Mouse (Mus musculus) CD8-positive naive resting alpha-beta T cell, adult 57 days (primary cell): Measurements from ENCODE around the gene Gpbp1. TPM values are rescaled to one million over a fixed set of nuclear protein-coding genes. Genes with fewer than 3 reads are reported as not detected.

Experiments used
- total RNA-seq: library from RNA; stranded (reverse); gene quantifications from one replicate; pipeline ENCODE4 v1.2.4, GENCODE M21; 2023

The Gpbp1 gene
- 120 TPM for total RNA-seq

DNA sequence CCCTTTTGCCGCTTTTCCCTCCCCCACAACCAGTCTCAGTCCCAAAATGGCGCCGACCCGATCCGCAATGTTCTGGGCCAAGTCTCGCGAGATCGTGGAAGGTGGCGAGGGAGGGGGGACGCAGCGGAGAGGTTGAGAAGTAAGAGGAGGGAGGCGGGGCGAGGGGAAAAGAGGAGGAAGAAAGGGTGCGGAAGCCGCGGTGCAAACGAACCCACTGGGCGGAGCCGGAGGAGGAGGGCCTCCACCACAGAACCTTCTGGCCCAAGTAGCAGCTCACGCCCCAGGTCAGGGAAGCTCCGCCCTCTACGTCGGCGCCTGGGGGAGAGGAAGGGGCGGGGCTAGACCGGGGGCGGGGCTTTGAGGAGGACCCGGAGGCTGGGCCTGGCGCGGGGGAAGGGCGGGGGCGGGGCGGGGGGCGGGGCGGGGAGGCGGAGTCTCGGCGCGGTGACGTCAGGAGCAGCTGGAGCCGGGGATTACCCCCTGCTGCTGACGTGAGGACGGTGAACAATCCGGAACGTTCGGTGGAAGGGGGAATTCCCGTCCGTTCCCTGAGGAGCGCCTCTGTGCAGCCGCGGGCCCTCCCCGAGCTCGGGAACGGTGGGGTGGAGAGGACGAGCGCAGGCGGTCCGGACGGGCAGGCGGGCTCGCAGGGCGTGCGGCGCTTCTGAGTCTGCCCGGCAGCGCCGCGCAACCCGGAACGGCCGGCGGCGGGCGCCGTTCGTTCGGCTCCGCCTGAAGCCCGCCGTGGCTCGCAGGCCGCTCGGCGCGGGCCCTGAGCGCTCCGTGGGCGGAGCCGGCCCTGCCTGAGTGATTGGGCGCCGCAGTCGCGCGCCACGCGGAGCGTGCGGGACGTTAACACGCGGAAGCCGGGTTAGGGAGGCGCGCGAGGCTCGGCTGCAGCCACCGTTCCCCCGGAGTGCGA, at the start of gene Gpbp1:
TSS of gene Gpbp1 (minus strand) at position 310 of the 922 bp plus-strand sequence.

Other genes with a start within 250 kb of the Gpbp1 start
- not detected for gene Actbl2, start 235.1 kb downstream of the Gpbp1 start, total RNA-seq
- gene Gm49496, start 59.8 kb upstream of the Gpbp1 start, total RNA-seq = not detected
- gene Gm10198, start 102.7 kb upstream of the Gpbp1 start, total RNA-seq = not detected
- gene Mier3, start 190.9 kb upstream of the Gpbp1 start, total RNA-seq = 29.1 TPM